In genomic region chr1:59484314-59484713, GRCm38 (mm10) we compare ENCODE assay signal across 8 mouse cellular contexts. TPM values are rescaled to one million over a fixed set of nuclear protein-coding genes. Genes with fewer than 3 reads are reported as not detected.
DNase-seq lines count a peak whose midpoint lies in the region; ATAC-seq and TF ChIP-seq lines count a peak whose summit lies in the region.

No protein-coding gene starts in this region.

- no peaks in the 10 kb centered on the region for H3K9me3 ChIP-seq in liver, embryonic 14.5 days (ENCODE audit: control insufficient read depth, low read length)

- no peaks in the 10 kb centered on the region for H3K27me3 ChIP-seq in cerebellum, adult 2 months (ENCODE audit: control insufficient read depth, insufficient read depth, low read length)
- peaks cover 11% of the 10 kb centered on the region; the same call in 1 of the 2 replicates for H3K27me3 ChIP-seq in thymus, adult 2 months (ENCODE audit: control insufficient read depth, insufficient read depth, low read length)
- peaks cover 6% of the 10 kb centered on the region for H3K27me3 ChIP-seq in liver, embryonic 14.5 days (ENCODE audit: control insufficient read depth, insufficient read depth, low read length)

- TF ChIP-seq EP300 in liver, embryonic 14.5 days (IDR thresholded peaks at IDR 0.05; ENCODE audit: low read depth): no peak

- H3K4me3 ChIP-seq in cerebellum, adult 2 months (replicated peaks; ENCODE audit: insufficient read depth, low read depth, low read length): peak overlapping the region; percentile 94
- 0 out of 2 replicates have a peak overlapping the region, but pooled peaks have one; percentile 71 for H3K4me3 ChIP-seq in thymus, adult 2 months (ENCODE audit: control insufficient read depth, insufficient read depth, low read length)
- H3K4me3 ChIP-seq in liver, embryonic 14.5 days (ENCODE audit: insufficient read depth in 1 of 2, low read depth in 2 of 2, low read length in 2 of 2): peak overlapping the region; percentile 58 to 82

- ATAC-seq in liver, embryonic 14.5 days (ENCODE audit: insufficient read depth): no peak

- no peak overlapping the region for H3K9ac ChIP-seq in liver, embryonic 14.5 days (replicated peaks)

- WGBS in cerebellum, adult 2 months: 11% methylated on average over 21 of the region's 21 CpGs
- 95% methylated on average over 21 of the region's 21 CpGs for WGBS in thymus, adult 2 months
- 55% methylated on average over 21 of the region's 21 CpGs for WGBS in liver, embryonic 14.5 days (ENCODE audit: insufficient replicate concordance)

- no peak for DNase-seq in cerebellum, adult 2 months
- DNase-seq in cerebellum, adult 9-10 months: no peak
- DNase-seq in thymus, adult 2 months: no peak
- DNase-seq in thymus, postnatal 25 days: no peak
- no peak for DNase-seq in liver, embryonic 14.5 days (ENCODE audit: low read depth in 3 of 3, low spot score in 3 of 3)
- DNase-seq in adrenal gland, adult 2 months: no peak
- no peak for DNase-seq in layer of hippocampus, adult 8-10 months (ENCODE audit: low spot score in 2 of 2)
- no peak for DNase-seq in kidney, postnatal 14 days

- H3K4me2 ChIP-seq in liver, embryonic 14.5 days (ENCODE audit: low read depth): peak overlapping the region; percentile 63

- no peak for TF ChIP-seq CTCF in cerebellum, adult 2 months (IDR thresholded peaks at IDR 0.05; ENCODE audit: borderline replicate concordance, insufficient read depth, low read depth, low read length)
- TF ChIP-seq CTCF in thymus, adult 2 months (IDR thresholded peaks at IDR 0.05; ENCODE audit: borderline replicate concordance, control insufficient read depth, extremely low read depth, insufficient read depth, low read length, poor library complexity): no peak
- TF ChIP-seq CTCF in liver, embryonic 14.5 days (IDR thresholded peaks at IDR 0.05; ENCODE audit: low read depth): no peak

- H3K27ac ChIP-seq in cerebellum, adult 2 months (ENCODE audit: insufficient read depth, low read length): peak overlapping the region; percentile 97
- H3K27ac ChIP-seq in thymus, adult 2 months (ENCODE audit: control insufficient read depth, insufficient read depth, low read length): no peak overlapping the region
- no peak overlapping the region for H3K27ac ChIP-seq in liver, embryonic 14.5 days

- no peaks in the 10 kb centered on the region for H3K36me3 ChIP-seq in thymus, adult 2 months (ENCODE audit: control insufficient read depth, insufficient read depth, low read length)
- no peaks in the 10 kb centered on the region for H3K36me3 ChIP-seq in liver, embryonic 14.5 days (replicated peaks; ENCODE audit: control insufficient read depth, insufficient read depth, low read depth)

- H3K4me1 ChIP-seq in cerebellum, adult 2 months (ENCODE audit: control insufficient read depth, insufficient read depth, low read length): peaks cover 8% of the 10 kb centered on the region
- H3K4me1 ChIP-seq in thymus, adult 2 months (replicated peaks; ENCODE audit: control insufficient read depth, insufficient read depth, low read length): peaks cover 21% of the 10 kb centered on the region
- peaks cover 2 to 20% of the 10 kb centered on the region in 2 experiments; a peak in 2 of 4 replicates for H3K4me1 ChIP-seq in liver, embryonic 14.5 days (replicated peaks; ENCODE audit: control insufficient read depth in 2 of 2, insufficient read depth in 2 of 2, low read length in 1 of 2)

- TF ChIP-seq POLR2A in cerebellum, adult 2 months (IDR thresholded peaks at IDR 0.05; ENCODE audit: borderline replicate concordance, insufficient read depth, low read length): no peak
- no peak for TF ChIP-seq POLR2A in thymus, adult 2 months (IDR thresholded peaks at IDR 0.05; ENCODE audit: control insufficient read depth, extremely low read depth, insufficient read depth, low read length, poor library complexity)

RNA-seq across cellular contexts. Expression of gene Fzd7, which starts 2.1 kb away (rescaled TPM):
- polyA plus RNA-seq in cerebellum, adult 2 months (2012; rRNA removed): 25.0 and 28.1 TPM in 2 replicates
- polyA plus RNA-seq in thymus, adult 2 months (2012; rRNA removed): 11.4 and 12.2 TPM in 2 replicates
- 2.4 and 2.6 TPM in 2 replicates for polyA plus RNA-seq in liver, embryonic 14.5 days (2012; rRNA removed)
- polyA plus RNA-seq in liver, embryonic 14.5 days (2014; fragmentation: Nextera tagmentation; extraction: Ambion mirVana): 1.3 and 1.5 TPM in 2 replicates
- total RNA-seq in adrenal gland, adult 2 months (2021): 10 to 100 TPM in 1 of 2 experiments, 1 to 10 TPM in 1; 9.9 to 16.7 TPM
- 20.1 and 22.0 TPM in 2 replicates for polyA plus RNA-seq in adrenal gland, adult 2 months (2012; rRNA removed)
- 10 to 100 TPM in 1 of 4 experiments, 1 to 10 TPM in 3; 7.8 to 11.3 (median 9.3) TPM for total RNA-seq in layer of hippocampus, adult 8-10 months (2022)

RNA-seq across cellular contexts. Expression of gene Gm973, which starts 31.8 kb away (rescaled TPM):
- 4.7 and 5.7 TPM in 2 replicates for polyA plus RNA-seq in cerebellum, adult 2 months (2012; rRNA removed)
- 0.09 and 0.28 TPM in 2 replicates for polyA plus RNA-seq in thymus, adult 2 months (2012; rRNA removed)
- polyA plus RNA-seq in liver, embryonic 14.5 days (2012; rRNA removed): 0.03 and 0.05 TPM in 2 replicates
- polyA plus RNA-seq in liver, embryonic 14.5 days (2014; fragmentation: Nextera tagmentation; extraction: Ambion mirVana): not detected in 2 replicates
- total RNA-seq in adrenal gland, adult 2 months (2021): 10 to 100 TPM in 1 of 2 experiments, 1 to 10 TPM in 1; 1.4 to 40.9 TPM
- polyA plus RNA-seq in adrenal gland, adult 2 months (2012; rRNA removed): 0.46 and 0.83 TPM in 2 replicates
- 10 to 100 TPM; 15.3 to 29.4 (median 21.6) TPM for total RNA-seq in layer of hippocampus, adult 8-10 months (2022)
